In genomic region chr13:97051158-97051557, GRCm38 (mm10) we compare ENCODE assay signal across 12 mouse cellular contexts. TPM values are rescaled to one million over a fixed set of nuclear protein-coding genes. Genes with fewer than 3 reads are reported as not detected.
DNase-seq lines count a peak whose midpoint lies in the region; ATAC-seq lines count a peak whose summit lies in the region.
"Had no signal": no experiment of that assay in that cellular context is flagged by ENCODE, and none has a peak within 500 bp of the region (broad histone marks: within the 10 kb centered on the region; RNA-seq: fewer than 3 reads in every experiment).

No protein-coding gene starts in this region.

- 46% methylated on average over 6 of the region's 6 CpGs for WGBS in forebrain, embryonic 14.5 days
- 71% methylated on average over 6 of the region's 6 CpGs for WGBS in forebrain, embryonic 12.5 days

- H3K4me2 ChIP-seq in forebrain, embryonic 14.5 days (ENCODE audit: low read length): no peak overlapping the region
- H3K4me2 ChIP-seq in forebrain, embryonic 12.5 days: no peak overlapping the region
- H3K4me2 ChIP-seq: hindbrain, embryonic 12.5 days; neural tube, embryonic 13.5 days had no signal

- no peak overlapping the region for H3K4me3 ChIP-seq in forebrain, embryonic 14.5 days (ENCODE audit: low read depth, low read length)
- H3K4me3 ChIP-seq in forebrain, embryonic 12.5 days (replicated peaks): no peak overlapping the region
- H3K4me3 ChIP-seq: hindbrain, embryonic 12.5 days; neural tube, embryonic 13.5 days had no signal

- H3K36me3 ChIP-seq in forebrain, embryonic 14.5 days (ENCODE audit: control insufficient read depth, insufficient read depth, low read length): no peaks in the 10 kb centered on the region
- H3K36me3 ChIP-seq in forebrain, embryonic 12.5 days (replicated peaks): no peaks in the 10 kb centered on the region
- H3K36me3 ChIP-seq: hindbrain, embryonic 12.5 days; neural tube, embryonic 13.5 days had no signal

- H3K27ac ChIP-seq in forebrain, embryonic 14.5 days (ENCODE audit: low read depth, low read length): no peak overlapping the region
- H3K27ac ChIP-seq in forebrain, embryonic 12.5 days: no peak overlapping the region
- H3K27ac ChIP-seq: hindbrain, embryonic 12.5 days; neural tube, embryonic 13.5 days had no signal

- H3K9ac ChIP-seq in forebrain, embryonic 14.5 days (ENCODE audit: low read length): no peak overlapping the region
- H3K9ac ChIP-seq in forebrain, embryonic 12.5 days: no peak overlapping the region
- H3K9ac ChIP-seq: hindbrain, embryonic 12.5 days; neural tube, embryonic 13.5 days had no signal

- intact Hi-C loops in left cerebral cortex, postnatal 4 days (cut with DNase I): loop anchor here (10.0 kb wide), 2 partner anchors 196 to 316 kb away; no protein-coding TSS in a partner anchor
- intact Hi-C loops in left cerebral cortex, postnatal 36 days (cut with DNase I): loop anchor here (10.0 kb wide), 2 partner anchors 196 to 316 kb away; no protein-coding TSS in a partner anchor

- no peaks in the 10 kb centered on the region for H3K9me3 ChIP-seq in forebrain, embryonic 14.5 days (replicated peaks; ENCODE audit: control insufficient read depth, low read length)
- no peaks in the 10 kb centered on the region for H3K9me3 ChIP-seq in forebrain, embryonic 12.5 days
- H3K9me3 ChIP-seq: hindbrain, embryonic 12.5 days; neural tube, embryonic 13.5 days had no signal

- no peaks in the 10 kb centered on the region for H3K27me3 ChIP-seq in forebrain, embryonic 14.5 days (replicated peaks; ENCODE audit: control insufficient read depth, insufficient read depth, low read length)
- H3K27me3 ChIP-seq in forebrain, embryonic 12.5 days: no peaks in the 10 kb centered on the region
- H3K27me3 ChIP-seq: hindbrain, embryonic 12.5 days; neural tube, embryonic 13.5 days had no signal

- peak; percentile 78 for DNase-seq in forebrain, embryonic 14.5 days (ENCODE audit: low spot score)
- peak; percentile 94 for DNase-seq in left cerebral cortex, postnatal 4 days
- DNase-seq in left cerebral cortex, postnatal 36 days (ENCODE audit: low spot score in 2 of 2): no peak
- DNase-seq in kidney, postnatal 36 days: peak; percentile 73 to 77
- no peak for DNase-seq in liver
- DNase-seq in urinary bladder, postnatal 10 days (ENCODE audit: low spot score): no peak

- no peaks in the 10 kb centered on the region for H3K4me1 ChIP-seq in forebrain, embryonic 14.5 days (ENCODE audit: control insufficient read depth, insufficient read depth, low read length)
- H3K4me1 ChIP-seq in forebrain, embryonic 12.5 days: no peaks in the 10 kb centered on the region
- H3K4me1 ChIP-seq: hindbrain, embryonic 12.5 days; neural tube, embryonic 13.5 days had no signal

- ATAC-seq in forebrain, embryonic 14.5 days: peak; percentile 62; the same call in 1 of the 2 replicates
- ATAC-seq in forebrain, embryonic 12.5 days (ENCODE audit: low FRiP score): no peak
- 0 out of 2 replicates have a peak, but pooled peaks have one; percentile 17 for ATAC-seq in cerebellum, adult (ENCODE audit: insufficient number of reproducible peaks, low FRiP score, low TSS enrichment)
- ATAC-seq: lung, postnatal 0 days had no signal

RNA-seq across cellular contexts. Expression of gene Fam169a, which starts 15.9 kb away (rescaled TPM):
- polyA plus RNA-seq in forebrain, embryonic 14.5 days (2014; fragmentation: Nextera tagmentation; extraction: Ambion mirVana): 14.9 and 18.1 TPM in 2 replicates
- polyA plus RNA-seq in forebrain, embryonic 12.5 days (2016; fragmentation: Nextera tagmentation; extraction: Ambion mirVana): 12.3 and 12.5 TPM in 2 replicates
- total RNA-seq in left cerebral cortex, postnatal 4 days (2021): 10 to 100 TPM; 36.6 to 38.4 TPM
- 10 to 100 TPM; 44.6 to 47.7 TPM for total RNA-seq in left cerebral cortex, postnatal 36 days (2021)

RNA-seq across cellular contexts. Expression of gene 1700029F12Rik, which starts 17.0 kb away (rescaled TPM):
- polyA plus RNA-seq in forebrain, embryonic 14.5 days (2014; fragmentation: Nextera tagmentation; extraction: Ambion mirVana): not detected in 2 replicates
- polyA plus RNA-seq in forebrain, embryonic 12.5 days (2016; fragmentation: Nextera tagmentation; extraction: Ambion mirVana): not detected in 2 replicates
- total RNA-seq in left cerebral cortex, postnatal 4 days (2021): not detected
- not detected for total RNA-seq in left cerebral cortex, postnatal 36 days (2021)
- total RNA-seq: left cerebral cortex, postnatal 25 days had no signal
- polyA plus RNA-seq: hindbrain, embryonic 12.5 days; lung, postnatal 0 days; neural tube, embryonic 13.5 days had no signal

RNA-seq across cellular contexts. Expression of gene Gm6169, which starts 47.9 kb away (rescaled TPM):
- 1.1 and 1.6 TPM in 2 replicates for polyA plus RNA-seq in forebrain, embryonic 14.5 days (2014; fragmentation: Nextera tagmentation; extraction: Ambion mirVana)
- polyA plus RNA-seq in forebrain, embryonic 12.5 days (2016; fragmentation: Nextera tagmentation; extraction: Ambion mirVana): 0.83 and 1.2 TPM in 2 replicates
- 1 to 10 TPM in 1 of 2 experiments, not detected in 1; 6.2 TPM for total RNA-seq in left cerebral cortex, postnatal 4 days (2021)
- 1 to 10 TPM in 1 of 2 experiments, not detected in 1; 2.3 TPM for total RNA-seq in left cerebral cortex, postnatal 36 days (2021)

Comparison
In these comparisons a context has a peak if more than half of its experiments do, and no peak if none do; other contexts are left out.
1. DNase-seq: peak in forebrain, embryonic 14.5 days (single experiment), left cerebral cortex, postnatal 4 days (single experiment) and kidney, postnatal 36 days (2 of 2); none in left cerebral cortex, postnatal 36 days (0 of 2), liver (single experiment) and urinary bladder, postnatal 10 days (single experiment).